Mouse (Mus musculus) hematopoietic stem cell, adult 5-6 weeks (primary cell): ENCODE data around the gene Nacc2. TPM values are rescaled to one million over a fixed set of nuclear protein-coding genes. Genes with fewer than 3 reads are reported as not detected.

Experiments used
- ATAC-seq, 2 experiments: fragments of 125-278 bp in 1 of 2; replicated peaks in 1 of 2; 2 replicates each; pipeline ENCODE4 v1.8.0; 2016 to 2017; ENCODE audit warnings: inconsistent platforms in 2 of 2, mild to moderate bottlenecking in 2 of 2, moderate number of reproducible peaks in 2 of 2, low read depth in 1 of 2, moderate TSS enrichment in 1 of 2; ENCODE audit not compliant: low FRiP score in 2 of 2, poor library complexity in 2 of 2, severe bottlenecking in 2 of 2, insufficient read depth in 1 of 2, low TSS enrichment in 1 of 2
- total RNA-seq: library from RNA; stranded (forward); fragments of 172-1452, 232-1000 nt; gene quantifications from 2 replicates; pipeline ENCODE4 v1.2.3, GENCODE M21; 2017

The Nacc2 gene
- total RNA-seq, 1 experiment from 2014 or later, result 3.4 TPM

- no peak for ATAC-seq
Observed at GRCm38 (mm10) chr2:26141893-26142635, 19.0 kb upstream of the Nacc2 start.

GRCm38 (mm10) chr2:26140903-26141302, 17.9 kb upstream of the Nacc2 start:
- 0 out of 4 replicates have a peak, but pooled peaks have one; percentile 5 to 35 for ATAC-seq

- ATAC-seq, result peak; percentile 80 to 88
Observed at GRCm38 (mm10) chr2:26140292-26140819, 17.3 kb upstream of the Nacc2 start.

- peak in 1 of 2 experiments; percentile 8; a peak in 1 of 4 replicates for ATAC-seq
Observed at GRCm38 (mm10) chr2:26139545-26140206, 16.7 kb upstream of the Nacc2 start.

GRCm38 (mm10) chr2:26139034-26139544, 16.1 kb upstream of the Nacc2 start:
- no peak for ATAC-seq

- ATAC-seq, result no peak
Observed at GRCm38 (mm10) chr2:26138252-26139033, 15.4 kb upstream of the Nacc2 start.

- no peak for ATAC-seq
Observed at GRCm38 (mm10) chr2:26134591-26134990, 11.6 kb upstream of the Nacc2 start.

- ATAC-seq, result peak; percentile 33 to 42
Observed at GRCm38 (mm10) chr2:26132628-26133551, 9.9 kb upstream of the Nacc2 start.

GRCm38 (mm10) chr2:26131327-26131726, 8.3 kb upstream of the Nacc2 start:
- ATAC-seq, result no peak

- ATAC-seq, result no peak
Observed at GRCm38 (mm10) chr2:26129962-26130361, 6.9 kb upstream of the Nacc2 start.

GRCm38 (mm10) chr2:26129346-26129745, 6.3 kb upstream of the Nacc2 start:
- ATAC-seq, result no peak

- ATAC-seq, result no peak
Observed at GRCm38 (mm10) chr2:26122171-26123078, 595 bp downstream of the Nacc2 start.

- no peak for ATAC-seq
Observed at GRCm38 (mm10) chr2:26121541-26122083, 1.4 kb downstream of the Nacc2 start.

GRCm38 (mm10) chr2:26119626-26120025, 3.4 kb downstream of the Nacc2 start:
- peak in 1 of 2 experiments; percentile 19; a peak in 1 of 4 replicates for ATAC-seq

- no peak for ATAC-seq
Observed at GRCm38 (mm10) chr2:26119310-26119592, 3.8 kb downstream of the Nacc2 start.
